Mouse (Mus musculus) ES-Bruce4 (cell line): Measurements from ENCODE around the gene Cirbp. TPM values are rescaled to one million over a fixed set of nuclear protein-coding genes. Genes with fewer than 3 reads are reported as not detected.

Experiments
- H3K27ac ChIP-seq: 2 replicates; pipeline ENCODE4 v1.5.1; 2012; ENCODE audit warnings: low read length, inconsistent platforms; ENCODE audit not compliant: insufficient read depth
- H3K27me3 ChIP-seq: 2 replicates; pipeline ENCODE4 v1.6.1; 2012; ENCODE audit warnings: mild to moderate bottlenecking, low read length, inconsistent platforms; ENCODE audit not compliant: control insufficient read depth, poor library complexity, insufficient read depth, severe bottlenecking
- H3K36me3 ChIP-seq: 2 replicates; pipeline ENCODE4 v1.6.1; 2012; ENCODE audit warnings: inconsistent platforms, mild to moderate bottlenecking, low read length, moderate library complexity; ENCODE audit not compliant: control insufficient read depth, poor library complexity, insufficient read depth, severe bottlenecking
- H3K4me1 ChIP-seq: one replicate; pipeline ENCODE4 v1.8.1; 2011; ENCODE audit warnings: low read length; ENCODE audit not compliant: control insufficient read depth, insufficient read depth
- H3K4me3 ChIP-seq: 2 replicates; pipeline ENCODE4 v1.5.1; 2011; ENCODE audit warnings: low read depth, mild to moderate bottlenecking, low read length
- H3K9ac ChIP-seq: 2 replicates; pipeline ENCODE4 v1.6.1; 2012; ENCODE audit warnings: low read depth, mild to moderate bottlenecking, inconsistent platforms; ENCODE audit not compliant: poor library complexity, severe bottlenecking
- H3K9me3 ChIP-seq: replicated peaks from 2 replicates; pipeline ENCODE4 v1.6.1; 2012; ENCODE audit warnings: mild to moderate bottlenecking, low read length, inconsistent platforms; ENCODE audit not compliant: control insufficient read depth, poor library complexity, insufficient read depth, severe bottlenecking
- CTCF ChIP-seq: IDR thresholded peaks from one replicate; pipeline ENCODE4 v1.8.1; 2011; ENCODE audit warnings: low read depth, low read length
- EP300 ChIP-seq: IDR thresholded peaks from 2 replicates; pipeline ENCODE4 v1.6.1; 2011; ENCODE audit warnings: low read depth, low read length; ENCODE audit not compliant: insufficient read depth
- POLR2A ChIP-seq: IDR thresholded peaks from one replicate; pipeline ENCODE4 v1.8.1; 2011; ENCODE audit warnings: low read length; ENCODE audit not compliant: insufficient read depth
- polyA plus RNA-seq: library from polyadenylated mRNA; stranded (reverse); fragments of >200 nt; gene quantifications from 2 replicates; pipeline ENCODE4 v1.2.4, GENCODE M21; 2011; ENCODE audit warnings: low read depth; ENCODE audit not compliant: missing spikeins, insufficient read depth, insufficient read length

Gene Cirbp
- polyA plus RNA-seq, 1 experiment, result 51.9 TPM

- Histone ChIP-seq H3K4me1 (peaks cover 6% of the 10 kb centered on the region), H3K27me3 (no peaks in the 10 kb centered on the region), H3K9ac (no peak overlapping the region), H3K27ac (no peak overlapping the region), H3K4me3 (no peak overlapping the region), H3K9me3 (no peaks in the 10 kb centered on the region), H3K36me3 (peaks cover 7% of the 10 kb centered on the region; the same call in 1 of the 2 replicates)
- TF ChIP-seq CTCF (no peak), EP300 (no peak), POLR2A (no peak)
These were observed 45.6 kb upstream of the Cirbp start for GRCm38 (mm10) chr10:80120146-80120545.

GRCm38 (mm10) chr10:80121639-80122038, 44.1 kb upstream of the Cirbp start:
- Histone ChIP-seq H3K9ac (no peak overlapping the region), H3K36me3 (peaks cover 12% of the 10 kb centered on the region; the same call in 1 of the 2 replicates), H3K27ac (no peak overlapping the region), H3K4me3 (no peak overlapping the region), H3K4me1 (peaks cover 6% of the 10 kb centered on the region), H3K27me3 (no peaks in the 10 kb centered on the region), H3K9me3 (no peaks in the 10 kb centered on the region)
- TF ChIP-seq CTCF, result no peak
- TF ChIP-seq POLR2A, result no peak
- no peak for TF ChIP-seq EP300

GRCm38 (mm10) chr10:80123932-80124562, 41.7 kb upstream of the Cirbp start:
- Histone ChIP-seq H3K9me3 (no peaks in the 10 kb centered on the region), H3K27me3 (no peaks in the 10 kb centered on the region), H3K36me3 (peaks cover 8% of the 10 kb centered on the region; the same call in 1 of the 2 replicates), H3K27ac (no peak overlapping the region), H3K4me1 (no peaks in the 10 kb centered on the region), H3K9ac (no peak overlapping the region), H3K4me3 (no peak overlapping the region)
- TF ChIP-seq CTCF (no peak), POLR2A (no peak), EP300 (no peak)

GRCm38 (mm10) chr10:80127920-80128319, 37.9 kb upstream of the Cirbp start:
- H3K9ac ChIP-seq, result no peak overlapping the region
- H3K27ac ChIP-seq, result no peak overlapping the region
- no peak overlapping the region for H3K4me3 ChIP-seq
- no peaks in the 10 kb centered on the region for H3K9me3 ChIP-seq
- H3K4me1 ChIP-seq, result no peaks in the 10 kb centered on the region
- TF ChIP-seq CTCF (no peak), EP300 (no peak), POLR2A (no peak)
- no peaks in the 10 kb centered on the region for H3K27me3 ChIP-seq
- peaks cover 4% of the 10 kb centered on the region; the same call in 1 of the 2 replicates for H3K36me3 ChIP-seq

- no peak overlapping the region for H3K27ac ChIP-seq
- H3K4me1 ChIP-seq, result no peaks in the 10 kb centered on the region
- no peaks in the 10 kb centered on the region for H3K27me3 ChIP-seq
- no peaks in the 10 kb centered on the region for H3K9me3 ChIP-seq
- H3K36me3 ChIP-seq, result peaks cover 4% of the 10 kb centered on the region; the same call in 1 of the 2 replicates
- no peak for TF ChIP-seq CTCF
- no peak for TF ChIP-seq EP300
- TF ChIP-seq POLR2A, result no peak
- no peak overlapping the region for H3K4me3 ChIP-seq
- no peak overlapping the region for H3K9ac ChIP-seq
These were observed 35.9 kb upstream of the Cirbp start for GRCm38 (mm10) chr10:80129846-80130245.

DNA sequence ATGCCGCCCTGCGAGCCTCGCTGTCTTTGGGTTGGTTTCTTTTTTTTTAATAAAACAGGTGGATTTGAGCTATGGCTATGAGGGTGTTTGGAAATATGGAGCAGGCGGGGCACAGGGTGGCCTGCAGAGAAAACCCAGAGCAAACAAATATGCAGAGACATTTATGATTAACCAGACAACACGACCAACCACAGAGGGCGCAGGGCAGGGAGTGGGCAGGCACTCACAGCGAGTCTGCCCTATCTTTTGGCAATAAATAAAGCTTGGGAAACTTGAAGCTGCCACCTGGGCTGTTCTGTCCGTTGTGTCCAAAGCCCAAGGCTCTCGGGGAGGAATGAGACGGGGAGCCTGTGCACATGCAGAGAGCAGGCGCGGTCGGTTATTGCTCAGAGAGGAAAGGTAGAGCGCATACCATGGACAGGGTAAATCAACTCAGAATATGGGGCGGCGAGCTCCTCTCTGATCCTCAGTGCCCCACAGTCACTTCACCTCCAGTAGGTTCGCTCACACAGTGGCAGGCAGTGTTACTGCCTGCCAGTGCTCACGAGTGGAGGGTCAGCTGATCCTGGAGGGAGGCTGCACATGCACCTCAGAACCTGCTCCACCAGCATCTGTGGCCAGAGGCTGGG, 35.3 kb upstream of the Cirbp start:
- H3K9ac ChIP-seq, result no peak overlapping the region
- TF ChIP-seq EP300, result 0 out of 2 replicates have a peak, but pooled peaks have one; percentile 11
- no peak for TF ChIP-seq CTCF
- no peak overlapping the region for H3K4me3 ChIP-seq
- no peaks in the 10 kb centered on the region for H3K4me1 ChIP-seq
- H3K36me3 ChIP-seq, result peaks cover 3% of the 10 kb centered on the region; the same call in 1 of the 2 replicates
- no peaks in the 10 kb centered on the region for H3K9me3 ChIP-seq
- no peaks in the 10 kb centered on the region for H3K27me3 ChIP-seq
- H3K27ac ChIP-seq, result no peak overlapping the region
